Mouse (Mus musculus): ENCODE measurements around the gene Prr13. TPM values are rescaled to one million over a fixed set of nuclear protein-coding genes. Genes with fewer than 3 reads are reported as not detected.

Gene Prr13
- polyA plus RNA-seq, 2 experiments = 84.6 to 111 TPM

DNA sequence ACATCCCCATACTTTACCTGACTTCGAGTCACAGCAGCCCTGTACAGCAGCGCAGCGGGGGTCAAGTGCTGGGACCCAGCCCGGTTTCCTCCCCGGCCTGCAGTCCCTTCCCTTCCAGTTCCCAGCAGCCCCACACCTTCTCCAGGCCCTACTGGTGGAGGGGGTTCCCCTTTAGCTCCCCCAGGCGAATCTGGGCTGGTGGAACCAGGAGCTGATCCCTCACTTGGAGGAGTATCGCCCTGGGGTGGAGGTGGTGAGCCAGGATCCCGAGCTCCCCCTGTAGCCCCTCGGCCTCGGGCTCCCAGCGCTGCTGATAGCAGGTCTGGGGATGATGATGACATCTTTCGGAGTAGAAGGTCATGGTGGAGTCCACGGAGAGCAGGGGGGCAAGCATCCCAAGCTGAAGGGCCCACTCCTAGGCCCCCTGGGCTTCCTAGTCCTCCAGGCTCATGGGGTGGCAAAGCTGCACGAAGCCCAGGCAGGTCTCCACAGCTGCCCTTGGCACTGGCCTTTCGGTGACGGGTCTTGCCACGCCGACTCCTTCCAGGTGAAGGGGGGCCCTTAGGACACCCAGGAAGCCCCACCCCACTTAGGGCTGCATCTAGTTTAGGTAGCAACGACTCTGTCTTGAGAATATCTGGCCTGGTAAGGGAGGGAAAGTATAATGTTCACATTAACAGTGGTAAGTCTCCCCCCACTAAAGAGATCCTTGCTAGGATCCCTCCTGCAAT lies 42.4 kb downstream of the Prr13 start:
- Histone ChIP-seq H3K27me3 (ENCODE audit: control insufficient read depth, insufficient read depth, low read length) (no peaks in the 10 kb centered on the region), H3K4me1 (replicated peaks; ENCODE audit: control insufficient read depth in 2 of 2, insufficient read depth in 2 of 2, low read length in 1 of 2) (peaks cover 0 to 2% of the 10 kb centered on the region in 2 experiments; a peak in 1 of 4 replicates), H3K27ac (no peak overlapping the region), H3K9me3 (ENCODE audit: control insufficient read depth, low read length) (no peaks in the 10 kb centered on the region), H3K4me2 (ENCODE audit: low read depth) (no peak overlapping the region), H3K4me3 (ENCODE audit: insufficient read depth in 1 of 2, low read depth in 2 of 2, low read length in 2 of 2) (no peak overlapping the region), H3K9ac (replicated peaks) (no peak overlapping the region), H3K36me3 (replicated peaks; ENCODE audit: control insufficient read depth, insufficient read depth, low read depth) (peaks cover 64% of the 10 kb centered on the region)
- ATAC-seq (ENCODE audit: insufficient read depth) (peak; percentile 7; the same call in 1 of the 2 replicates), DNase-seq (ENCODE audit: low read depth in 3 of 3, low spot score in 3 of 3) (no peak)
- WGBS (ENCODE audit: insufficient replicate concordance) = 86% methylated on average over 19 of the region's 19 CpGs
- no peak for TF ChIP-seq EP300 (IDR thresholded peaks at IDR 0.05; ENCODE audit: low read depth)
- TF ChIP-seq CTCF (IDR thresholded peaks at IDR 0.05; ENCODE audit: low read depth) = no peak

DNA sequence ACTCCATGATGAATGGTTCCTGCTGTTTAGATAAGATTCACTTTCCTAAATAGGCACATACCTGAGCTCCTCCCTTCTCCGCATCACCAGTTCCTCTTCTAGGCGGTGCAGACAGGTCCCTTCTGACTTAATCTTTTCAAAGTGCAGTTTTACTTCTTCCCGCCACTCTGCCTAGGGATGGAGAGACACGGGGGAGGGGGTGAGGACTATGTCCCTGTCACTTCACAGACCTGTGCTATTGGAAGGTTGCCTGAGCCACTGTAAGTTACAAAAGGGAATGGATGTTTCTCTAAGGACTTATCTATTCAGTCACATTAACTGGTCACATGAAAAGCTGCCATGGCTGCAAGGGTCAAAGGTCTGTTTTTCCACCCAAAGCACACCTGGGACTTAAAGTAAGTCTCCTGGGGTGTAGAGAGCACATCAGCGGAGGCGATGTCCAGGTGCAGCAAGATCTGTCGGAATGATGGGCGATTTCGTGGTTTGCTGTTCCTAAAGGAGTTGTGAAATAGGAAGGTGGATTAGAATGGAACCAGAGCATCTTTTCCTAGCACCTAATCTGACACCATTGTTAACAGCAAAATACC lies 43.5 kb downstream of the Prr13 start:
- Histone ChIP-seq H3K27ac (no peak overlapping the region), H3K9me3 (ENCODE audit: control insufficient read depth, low read length) (no peaks in the 10 kb centered on the region), H3K27me3 (ENCODE audit: control insufficient read depth, insufficient read depth, low read length) (no peaks in the 10 kb centered on the region), H3K4me3 (ENCODE audit: insufficient read depth in 1 of 2, low read depth in 2 of 2, low read length in 2 of 2) (no peak overlapping the region), H3K4me2 (ENCODE audit: low read depth) (no peak overlapping the region), H3K36me3 (replicated peaks; ENCODE audit: control insufficient read depth, insufficient read depth, low read depth) (peaks cover 56% of the 10 kb centered on the region), H3K4me1 (replicated peaks; ENCODE audit: control insufficient read depth in 2 of 2, insufficient read depth in 2 of 2, low read length in 1 of 2) (peaks cover 0 to 2% of the 10 kb centered on the region in 2 experiments; a peak in 1 of 4 replicates), H3K9ac (replicated peaks) (no peak overlapping the region)
- 78% methylated on average over 9 of the region's 9 CpGs for WGBS (ENCODE audit: insufficient replicate concordance)
- ATAC-seq (ENCODE audit: insufficient read depth) (no peak), DNase-seq (ENCODE audit: low read depth in 3 of 3, low spot score in 3 of 3) (no peak)
- no peak for TF ChIP-seq CTCF (IDR thresholded peaks at IDR 0.05; ENCODE audit: low read depth)
- TF ChIP-seq EP300 (IDR thresholded peaks at IDR 0.05; ENCODE audit: low read depth) = no peak

DNA sequence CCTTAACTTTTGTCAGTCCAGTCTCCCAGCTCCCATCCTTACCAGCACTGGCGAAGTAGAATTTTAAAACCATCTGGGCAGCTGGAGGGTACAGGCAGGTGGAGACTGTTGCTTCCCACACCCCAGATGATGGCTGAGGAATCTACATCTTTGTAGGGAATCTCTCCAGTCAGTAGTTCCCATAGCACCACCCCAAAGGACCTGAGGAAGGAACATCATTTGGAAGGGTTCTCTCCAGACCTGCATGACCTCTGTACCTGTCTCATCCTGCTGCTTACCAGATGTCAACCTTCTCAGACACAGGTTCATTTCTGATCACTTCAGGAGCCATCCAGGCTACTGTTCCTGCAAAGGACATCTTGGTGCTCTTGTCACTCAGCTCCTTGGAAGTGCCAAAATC lies 44.6 kb downstream of the Prr13 start, which contains the start of gene Gm10337:
Gene Gm10337 (plus strand): TSS at position 276 of the 400 bp plus-strand sequence.
- Histone ChIP-seq H3K9me3 (ENCODE audit: control insufficient read depth, low read length) (no peaks in the 10 kb centered on the region), H3K4me3 (ENCODE audit: insufficient read depth in 1 of 2, low read depth in 2 of 2, low read length in 2 of 2) (no peak within 1 kb of the TSS), H3K27me3 (ENCODE audit: control insufficient read depth, insufficient read depth, low read length) (no peaks in the 10 kb centered on the region), H3K4me2 (ENCODE audit: low read depth) (no peak within 1 kb of the TSS), H3K27ac (no peak within 1 kb of the TSS), H3K36me3 (replicated peaks; ENCODE audit: control insufficient read depth, insufficient read depth, low read depth) (peaks cover 45% of the 10 kb centered on the region), H3K4me1 (replicated peaks; ENCODE audit: control insufficient read depth in 2 of 2, insufficient read depth in 2 of 2, low read length in 1 of 2) (peaks cover 0 to 2% of the 10 kb centered on the region in 2 experiments; a peak in 1 of 4 replicates), H3K9ac (replicated peaks) (no peak within 1 kb of the TSS)
- DNase-seq (ENCODE audit: low read depth in 3 of 3, low spot score in 3 of 3) (no peak), ATAC-seq (ENCODE audit: insufficient read depth) (no peak)
- TF ChIP-seq CTCF (IDR thresholded peaks at IDR 0.05; ENCODE audit: low read depth) (no peak), EP300 (IDR thresholded peaks at IDR 0.05; ENCODE audit: low read depth) (no peak)
- 89% methylated on average over 1 of the region's 1 CpGs for WGBS (ENCODE audit: insufficient replicate concordance)

DNA sequence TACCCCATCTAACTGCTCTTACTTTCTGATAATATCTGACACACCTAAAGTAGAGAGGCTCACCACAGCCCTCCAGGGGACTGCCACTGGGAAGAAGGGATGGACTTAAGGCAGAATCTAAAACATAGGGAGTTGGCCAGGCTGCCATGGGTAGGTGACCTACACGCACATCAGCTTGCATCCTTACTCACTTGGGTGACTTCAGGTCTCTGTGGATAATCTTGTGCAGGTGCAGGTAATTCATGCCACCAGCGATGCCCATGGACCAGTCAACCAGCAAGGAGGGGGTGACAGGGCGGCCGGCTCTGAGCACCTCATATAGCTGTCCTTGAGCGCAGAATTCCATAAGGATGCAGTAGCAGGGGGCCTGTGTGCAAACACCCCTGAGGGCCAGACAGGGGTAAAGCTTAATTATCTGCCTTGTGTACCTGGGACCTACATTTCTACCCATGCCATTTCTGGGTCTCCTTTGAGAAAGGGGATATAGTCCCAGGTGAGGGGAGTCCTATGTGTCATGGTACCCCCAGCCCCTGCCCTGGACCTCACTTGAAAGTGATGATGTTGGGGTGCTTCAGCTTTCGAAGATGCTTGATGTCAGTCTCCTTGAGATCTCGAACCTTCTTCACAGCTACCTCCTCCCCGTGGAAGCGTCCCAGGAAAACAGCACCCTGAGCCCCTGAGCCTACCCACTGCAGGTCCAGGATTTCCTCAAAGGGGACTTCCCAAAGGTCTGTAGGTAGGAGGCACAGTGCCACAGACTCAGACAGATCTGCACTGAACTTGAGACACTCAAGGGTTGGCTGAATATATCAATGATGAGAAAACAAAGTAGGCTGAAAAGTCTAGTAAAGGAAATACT lies 45.3 kb downstream of the Prr13 start:
- peaks cover 0 to 2% of the 10 kb centered on the region in 2 experiments; a peak in 1 of 4 replicates for H3K4me1 ChIP-seq (replicated peaks; ENCODE audit: control insufficient read depth in 2 of 2, insufficient read depth in 2 of 2, low read length in 1 of 2)
- WGBS (ENCODE audit: insufficient replicate concordance) = 84% methylated on average over 9 of the region's 9 CpGs
- ATAC-seq (ENCODE audit: insufficient read depth) = no peak
- no peak overlapping the region for H3K4me3 ChIP-seq (ENCODE audit: insufficient read depth in 1 of 2, low read depth in 2 of 2, low read length in 2 of 2)
- H3K4me2 ChIP-seq (ENCODE audit: low read depth) = no peak overlapping the region
- H3K27ac ChIP-seq = no peak overlapping the region
- H3K36me3 ChIP-seq (replicated peaks; ENCODE audit: control insufficient read depth, insufficient read depth, low read depth) = peaks cover 40% of the 10 kb centered on the region
- TF ChIP-seq EP300 (IDR thresholded peaks at IDR 0.05; ENCODE audit: low read depth) (no peak), CTCF (IDR thresholded peaks at IDR 0.05; ENCODE audit: low read depth) (no peak)
- H3K9me3 ChIP-seq (ENCODE audit: control insufficient read depth, low read length) = no peaks in the 10 kb centered on the region
- no peaks in the 10 kb centered on the region for H3K27me3 ChIP-seq (ENCODE audit: control insufficient read depth, insufficient read depth, low read length)
- H3K9ac ChIP-seq (replicated peaks) = no peak overlapping the region
- DNase-seq (ENCODE audit: low read depth in 3 of 3, low spot score in 3 of 3) = no peak

Data from liver, embryonic 14.5 days (tissue).